Mouse (Mus musculus) brain, embryonic 14.5 days (tissue): Measurements from ENCODE around the gene Sec63.

Experiments
- CTCF ChIP-seq: fragments of 200-500 bp; IDR thresholded peaks from 2 replicates; pipeline ENCODE4 v1.5.1; 2012; ENCODE audit warnings: inconsistent platforms, mild to moderate bottlenecking, moderate library complexity, borderline replicate concordance; ENCODE audit not compliant: insufficient read depth, insufficient read length; ENCODE audit errors: extremely low read depth
- POLR2A ChIP-seq: fragments of 200-500 bp; IDR thresholded peaks from 2 replicates; pipeline ENCODE4 v1.6.1; 2012; ENCODE audit warnings: mild to moderate bottlenecking, inconsistent platforms, borderline replicate concordance; ENCODE audit not compliant: poor library complexity, insufficient read depth, insufficient read length, severe bottlenecking; ENCODE audit errors: extremely low read depth

- TF ChIP-seq CTCF (no peak), POLR2A (no peak)
Measured at GRCm38 (mm10) chr10:42848179-42849080, 87.1 kb downstream of the Sec63 start.
